Mouse (Mus musculus) left cerebral cortex, postnatal 14 days (tissue): Measurements from ENCODE around the gene Fat3. TPM values are rescaled to one million over a fixed set of nuclear protein-coding genes. Genes with fewer than 3 reads are reported as not detected.
A peak's percentile ranks its signal among the peaks of the same experiment; 100 is the strongest.

Experiments
- DNase-seq, 2 experiments: peaks; one replicate each; pipeline ENCODE4 v3.0.0; 2021 to 2022; ENCODE audit warnings: low spot score in 2 of 2, mixed read lengths in 1 of 2
- intact Hi-C: fragments of 180-260 bp; cut with DNase I; formaldehyde crosslinking; loops from one replicate; pipeline ENCODE4 v1.15.1; 2025
- total RNA-seq, 2 experiments: library from RNA; stranded (reverse); gene quantifications; 2 replicates each; pipeline ENCODE4 v1.2.3; 2021

Fat3 gene
- total RNA-seq, 2 experiments from 2014 or later: 61.3 to 69.1 TPM

DNA sequence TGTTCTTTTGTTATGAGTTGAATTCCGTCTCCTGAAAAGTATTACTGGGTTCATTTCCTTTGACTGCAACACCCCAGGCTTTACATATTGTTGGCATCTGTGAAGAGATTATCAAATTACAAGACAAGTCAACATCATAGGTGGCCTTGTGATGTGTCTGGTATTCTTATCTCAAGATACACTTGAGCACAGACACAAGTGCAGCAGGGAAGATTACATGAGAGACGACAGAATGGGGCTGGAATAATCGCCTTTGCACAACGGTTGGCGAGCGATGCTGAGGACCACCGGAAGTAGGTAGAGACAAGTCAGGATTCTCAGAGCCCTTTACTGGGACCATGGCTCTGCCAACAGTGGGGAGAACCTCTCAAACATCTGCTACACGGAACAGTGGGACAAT is 158.5 kb downstream of the Fat3 start:
- intact Hi-C loops: no loop called here
- no peak for DNase-seq

DNA sequence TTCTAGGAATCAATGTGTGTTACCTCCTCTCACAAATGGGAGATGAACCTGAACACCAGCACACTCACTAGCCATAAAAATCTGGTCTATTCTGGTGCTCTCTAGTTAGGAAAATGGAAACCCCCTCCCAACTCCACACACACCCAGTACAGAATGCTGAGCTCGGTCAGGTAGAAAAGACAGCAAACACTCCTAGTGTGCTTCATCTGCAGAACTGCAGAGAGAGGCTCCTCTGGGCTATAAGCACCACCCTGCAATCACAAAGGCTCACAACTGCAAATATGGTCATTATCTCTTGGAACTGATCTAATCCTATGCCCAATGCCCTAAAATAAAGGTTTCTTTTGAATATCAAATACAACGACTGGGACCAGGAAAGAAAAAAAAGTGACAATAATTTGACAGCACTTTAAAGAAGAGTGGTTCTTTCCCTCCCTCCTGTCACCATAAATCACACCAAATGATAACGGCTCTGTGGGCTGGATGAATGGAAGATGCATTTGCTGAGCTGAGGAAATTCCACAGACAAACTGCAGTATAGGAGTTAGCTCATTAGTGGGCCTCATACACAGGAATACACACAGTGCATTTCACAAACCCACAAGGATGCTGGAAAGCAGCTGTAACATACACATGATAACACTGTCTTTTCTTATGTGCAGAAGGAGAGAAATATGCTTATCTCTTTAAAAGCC is 170.6 kb downstream of the Fat3 start:
- intact Hi-C loops: no loop called here
- DNase-seq: no peak

DNA sequence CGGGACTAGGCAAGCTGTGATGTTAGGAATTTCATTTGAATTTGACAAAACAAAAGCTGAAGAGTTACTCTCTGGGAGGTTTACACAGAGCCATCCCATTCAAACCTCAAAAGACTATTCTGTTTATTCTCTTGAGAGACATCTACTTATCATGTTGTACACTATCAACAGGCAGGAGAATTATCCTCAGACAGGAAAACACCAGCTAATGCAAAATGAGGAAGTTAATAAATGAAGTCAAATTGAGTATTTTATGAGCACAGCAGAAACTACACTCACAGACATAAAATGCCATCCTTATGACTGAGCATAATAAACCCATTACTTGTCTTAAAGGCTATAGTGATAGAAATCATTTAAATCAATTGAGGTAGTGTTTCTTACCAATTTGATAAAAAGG is 182.1 kb downstream of the Fat3 start:
- intact Hi-C loops: no loop called here
- no peak for DNase-seq

DNA sequence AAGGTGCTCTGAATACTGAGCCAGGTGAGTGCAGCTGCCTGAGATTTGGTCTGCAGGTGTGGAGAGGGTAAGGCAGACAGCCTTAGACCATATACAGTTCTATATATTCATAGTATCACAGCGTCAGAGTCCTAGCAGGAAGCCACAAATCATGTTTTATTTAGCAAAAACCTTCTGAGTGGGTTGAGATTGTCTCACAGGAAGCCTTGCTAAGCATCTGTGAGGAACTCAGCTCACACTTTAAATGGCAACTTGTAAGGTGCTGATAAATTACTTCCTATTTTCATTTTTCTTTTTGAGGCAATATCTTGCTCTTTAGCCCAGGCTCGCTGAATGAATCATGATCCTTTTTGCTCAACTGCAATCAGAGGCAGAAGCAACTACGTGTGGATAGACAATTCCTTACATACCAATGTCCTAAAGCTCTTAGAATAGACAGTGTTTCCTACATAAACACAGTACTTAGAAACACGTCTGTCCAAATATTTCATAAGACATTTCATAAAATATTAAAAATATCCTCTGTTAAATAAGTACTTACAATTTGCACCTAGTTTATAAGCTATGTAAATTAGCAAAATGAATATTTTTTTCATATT is 188.4 kb downstream of the Fat3 start:
- intact Hi-C loops: no loop called here
- DNase-seq: no peak

DNA sequence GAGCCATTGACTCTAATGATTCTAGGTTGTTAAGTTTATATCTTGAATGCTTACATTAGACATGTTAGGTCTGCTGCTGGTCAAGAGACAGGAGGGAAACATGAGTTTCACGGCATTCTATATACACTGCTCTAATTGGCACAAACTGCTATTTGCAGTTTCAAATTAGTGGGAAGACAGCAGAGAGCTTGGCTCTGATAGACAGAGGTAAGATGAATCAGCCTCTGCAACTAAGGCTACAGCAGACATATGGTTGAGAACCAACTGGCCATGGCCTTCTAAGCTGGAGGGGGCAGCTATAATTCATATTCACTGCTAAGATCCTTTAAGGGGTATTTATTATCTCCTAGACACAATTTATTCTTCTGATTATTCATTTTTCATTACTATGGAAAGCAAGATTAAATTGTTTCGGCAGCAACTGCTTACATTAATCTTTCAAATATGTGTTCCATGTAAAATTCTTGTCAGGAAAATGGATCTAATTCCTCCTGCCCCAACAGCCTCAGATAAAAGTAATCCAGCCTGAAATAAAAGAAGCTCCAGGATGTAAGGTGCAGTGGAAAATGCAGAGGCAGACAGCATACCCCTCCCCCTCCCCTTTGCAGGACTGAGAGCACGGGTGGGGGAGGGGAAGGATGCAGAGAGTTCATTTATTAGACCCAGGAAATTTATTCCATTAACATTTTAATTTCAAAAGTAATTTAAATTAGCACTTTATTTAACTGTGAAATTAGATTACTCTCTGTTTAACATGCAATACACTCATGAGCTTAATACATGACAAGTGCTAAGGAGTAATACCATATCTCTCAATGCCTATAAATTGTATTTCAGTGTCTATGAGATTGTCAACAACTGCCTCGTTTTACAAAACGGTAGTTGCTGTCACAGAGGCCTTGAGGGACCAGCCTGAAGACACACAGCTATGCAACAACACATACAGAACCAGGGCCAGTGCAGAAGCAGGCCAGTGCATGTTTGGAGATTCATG is 189.9 kb downstream of the Fat3 start:
- DNase-seq: no peak
- intact Hi-C loops: no loop called here

- DNase-seq: no peak
- intact Hi-C loops: no loop called here
These were observed 190.8 kb downstream of the Fat3 start for GRCm38 (mm10) chr9:16310305-16310704.

DNA sequence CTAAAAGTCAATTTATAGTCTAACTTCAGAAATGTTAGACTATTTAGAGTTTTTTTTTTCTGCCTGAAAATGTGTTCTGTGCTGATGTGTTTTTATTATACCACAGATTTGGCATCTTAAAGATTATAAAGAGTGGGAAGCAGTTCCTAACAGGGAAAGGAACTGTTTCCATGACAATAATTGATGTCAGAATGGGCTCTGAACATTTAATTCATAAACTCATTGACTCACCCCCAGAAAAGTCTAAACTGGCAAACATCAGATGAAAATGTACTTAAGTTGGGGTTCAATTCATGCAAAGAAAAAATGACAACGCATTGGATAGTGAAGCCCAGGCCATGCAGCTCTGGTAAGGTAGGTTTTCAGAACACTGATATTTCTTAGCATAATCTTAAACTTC is 193.3 kb downstream of the Fat3 start:
- no peak for DNase-seq
- intact Hi-C loops: loop anchor here (10.0 kb wide), 1 partner anchor 197 kb away; the partner anchor contains the start of gene Fat3

DNA sequence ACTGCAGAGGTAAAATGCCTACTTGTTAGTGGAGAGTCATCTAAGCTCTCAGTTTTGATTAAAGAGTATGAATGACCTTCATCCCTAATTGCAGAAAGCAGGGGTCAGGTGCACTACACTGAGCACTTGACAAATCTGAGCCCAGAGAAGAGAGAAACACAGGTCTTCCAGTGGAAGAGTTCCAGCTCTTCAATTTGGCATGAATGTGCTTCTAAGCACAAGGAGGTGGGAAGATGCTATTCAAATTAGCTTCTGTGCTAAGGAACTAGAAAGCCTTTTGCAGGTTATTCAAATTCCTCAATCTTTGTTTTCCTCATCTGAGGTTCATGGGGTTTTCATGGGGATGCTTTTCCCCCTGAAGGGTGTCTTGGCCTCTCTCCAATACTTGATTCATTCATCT is 194.9 kb downstream of the Fat3 start:
- DNase-seq: peak in 1 of 2 experiments; percentile 32
- intact Hi-C loops: loop anchor here (10.0 kb wide), 1 partner anchor 199 kb away; the partner anchor contains the start of gene Fat3

DNA sequence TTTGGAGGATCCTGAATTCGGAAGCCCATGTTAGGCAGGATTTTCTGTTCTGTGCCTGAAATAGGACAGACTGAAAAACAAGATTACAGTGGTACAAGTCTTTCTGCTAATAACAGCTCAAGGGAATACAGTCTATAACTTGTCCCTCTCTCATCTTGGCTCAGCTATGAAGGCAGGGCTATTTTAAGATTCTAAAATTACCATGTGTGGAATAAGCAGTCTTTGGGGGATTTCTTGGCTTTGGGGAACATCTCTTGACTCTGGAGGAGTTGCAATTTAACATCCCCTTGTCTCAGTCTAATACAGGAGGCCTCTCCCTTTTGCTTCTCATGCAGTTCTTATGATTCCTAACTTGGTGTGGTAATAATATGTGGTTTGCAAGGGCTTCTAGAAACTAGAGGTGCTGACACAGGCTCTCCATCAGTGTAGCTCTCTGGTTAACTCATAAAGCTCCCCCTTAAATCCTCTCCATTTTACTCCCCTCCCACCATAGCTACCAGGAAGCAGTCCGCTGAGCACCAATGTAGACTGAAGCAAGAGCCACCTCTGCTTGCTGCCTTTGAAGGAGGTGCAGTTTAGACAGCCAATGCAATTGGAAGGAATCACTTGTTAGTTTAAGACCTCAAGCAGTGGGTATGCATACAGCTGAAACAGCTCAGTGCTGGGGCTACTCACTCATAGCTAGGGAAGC is 195.5 kb downstream of the Fat3 start:
- no peak for DNase-seq
- intact Hi-C loops: loop anchor here (10.0 kb wide), 1 partner anchor 199 kb away; the partner anchor contains the start of gene Fat3

DNA sequence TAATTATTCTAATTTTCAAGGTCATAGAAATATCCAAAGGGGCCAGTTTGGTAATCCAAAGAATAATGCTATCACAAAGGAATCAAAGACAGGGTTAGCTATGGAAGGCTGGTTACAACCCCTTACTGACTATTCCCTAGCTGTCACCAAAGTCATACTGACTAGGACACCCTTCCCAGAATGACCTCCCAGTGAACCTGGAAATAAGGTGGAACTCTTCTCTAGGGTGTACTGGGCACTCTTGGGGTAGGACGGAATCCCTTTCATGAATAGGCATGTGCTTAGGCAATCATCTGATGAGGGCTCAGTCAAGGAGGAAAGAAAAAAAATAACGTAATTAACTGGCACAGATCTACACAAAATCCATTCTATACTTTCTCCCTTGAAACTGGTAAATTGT is 196.1 kb downstream of the Fat3 start:
- no peak for DNase-seq
- intact Hi-C loops: loop anchor here (10.0 kb wide), 1 partner anchor 200 kb away; the partner anchor contains the start of gene Fat3

- intact Hi-C loops: loop anchor here (10.0 kb wide), 1 partner anchor 202 kb away; the partner anchor contains the start of gene Fat3
- no peak for DNase-seq
These were observed 198.6 kb downstream of the Fat3 start for GRCm38 (mm10) chr9:16302484-16302883.

GRCm38 (mm10) chr9:16297935-16298334 is 203.2 kb downstream of the Fat3 start:
- intact Hi-C loops: no loop called here
- DNase-seq: no peak

DNA sequence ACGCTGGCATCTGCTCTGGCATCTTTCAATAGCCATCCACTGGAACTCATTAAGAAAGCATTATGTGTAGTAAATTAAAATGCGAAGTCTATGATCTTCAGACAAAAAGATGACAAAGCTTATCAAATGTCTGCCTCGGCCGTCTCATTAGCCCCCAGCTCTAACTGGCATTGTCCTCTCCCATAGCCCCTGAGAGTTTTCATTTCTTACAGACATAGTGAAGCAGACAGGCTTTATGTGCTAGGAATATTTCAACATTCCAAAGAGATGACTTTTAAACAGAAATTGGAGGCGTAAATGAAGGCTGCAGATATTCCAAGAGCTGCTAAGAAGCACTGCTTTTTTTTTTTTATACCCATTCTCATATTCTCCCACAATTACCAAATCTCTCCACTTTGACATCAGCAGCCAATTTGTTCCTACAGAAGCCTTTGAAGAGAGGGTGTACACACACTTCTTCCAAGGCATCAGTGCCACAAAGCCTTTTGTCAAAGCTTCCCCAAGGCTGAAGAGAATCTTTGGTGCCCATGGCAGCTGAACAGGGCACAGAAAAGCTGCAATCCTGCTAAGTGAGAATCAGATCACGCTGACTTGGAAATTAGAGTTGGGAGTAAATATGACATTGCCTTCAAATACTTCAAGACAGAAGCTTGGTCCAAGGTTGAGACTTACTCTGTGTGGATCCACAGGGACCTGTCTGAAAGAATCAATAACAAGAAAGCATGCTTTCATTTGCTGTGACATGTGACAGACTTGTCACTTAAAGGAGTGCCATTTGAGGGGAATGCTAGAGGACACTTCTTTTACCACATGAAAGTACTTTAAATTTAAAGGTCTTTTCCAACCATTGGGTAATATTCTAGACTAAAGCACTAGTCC is 206.9 kb downstream of the Fat3 start:
- no peak for DNase-seq
- intact Hi-C loops: no loop called here

DNA sequence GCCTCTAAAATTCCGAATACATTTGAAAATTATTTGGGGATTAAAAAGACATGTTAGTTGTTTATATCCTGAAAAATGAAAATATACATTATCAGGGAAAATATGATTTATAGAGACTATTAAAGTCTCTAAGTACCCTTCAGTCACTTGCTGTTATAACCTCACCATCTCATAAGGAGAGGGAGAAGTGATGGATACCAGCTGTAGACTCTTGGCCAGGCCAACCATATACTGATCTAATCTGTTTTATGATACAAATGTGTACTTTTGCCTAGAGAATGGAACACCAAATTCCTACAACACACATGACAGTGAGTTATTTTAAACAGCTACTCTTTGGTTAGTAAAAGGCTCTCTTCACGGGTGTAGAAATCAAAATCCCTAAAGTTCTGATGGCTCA is 208.6 kb downstream of the Fat3 start:
- intact Hi-C loops: no loop called here
- DNase-seq: no peak

- intact Hi-C loops: no loop called here
- no peak for DNase-seq
These were observed 210.2 kb downstream of the Fat3 start for GRCm38 (mm10) chr9:16290911-16291310.

DNA sequence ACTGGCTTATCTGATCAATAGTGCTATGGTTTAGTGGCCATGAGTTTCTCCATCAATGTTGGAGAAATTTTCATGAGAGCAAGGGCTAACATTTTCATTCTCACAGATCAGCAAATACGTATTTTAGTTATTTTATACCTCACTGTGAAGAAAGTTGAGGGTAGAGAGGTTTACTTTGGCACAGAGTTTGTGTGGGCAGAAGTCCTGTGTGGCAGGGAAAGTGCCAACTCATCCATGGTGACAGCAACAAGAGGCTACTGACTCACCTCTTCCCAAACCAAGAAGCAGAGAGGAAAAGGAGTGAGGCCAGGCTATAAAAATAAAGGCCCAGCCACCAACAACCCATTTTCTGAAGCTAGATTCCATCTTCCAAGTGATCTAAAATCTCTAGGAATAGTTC is 218.1 kb downstream of the Fat3 start:
- intact Hi-C loops: no loop called here
- no peak for DNase-seq

DNA sequence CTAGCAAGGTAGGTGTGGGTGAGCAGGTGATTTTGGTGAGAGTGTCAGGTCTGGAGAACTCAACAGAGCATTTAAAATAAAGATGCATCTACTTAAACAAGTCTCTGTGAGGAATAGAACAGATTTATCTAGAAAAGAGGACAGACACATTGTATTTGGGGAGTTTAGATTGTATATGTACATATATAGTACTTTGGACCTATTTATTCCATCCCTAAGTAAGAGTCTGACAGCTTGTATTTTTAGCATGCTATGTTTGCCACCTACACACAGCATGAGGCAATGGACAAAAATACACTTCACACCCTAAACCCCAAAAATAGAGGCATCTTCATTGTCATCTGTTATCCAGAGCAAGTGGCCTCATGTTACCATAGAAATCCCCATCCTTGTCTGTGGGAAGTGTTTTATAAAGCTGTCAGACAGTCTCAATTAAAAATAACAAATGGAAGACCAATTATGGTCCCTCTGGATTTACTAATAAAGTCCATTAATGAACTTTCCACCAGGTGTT is 218.7 kb downstream of the Fat3 start:
- DNase-seq: peak; percentile 37 to 71
- intact Hi-C loops: no loop called here

DNA sequence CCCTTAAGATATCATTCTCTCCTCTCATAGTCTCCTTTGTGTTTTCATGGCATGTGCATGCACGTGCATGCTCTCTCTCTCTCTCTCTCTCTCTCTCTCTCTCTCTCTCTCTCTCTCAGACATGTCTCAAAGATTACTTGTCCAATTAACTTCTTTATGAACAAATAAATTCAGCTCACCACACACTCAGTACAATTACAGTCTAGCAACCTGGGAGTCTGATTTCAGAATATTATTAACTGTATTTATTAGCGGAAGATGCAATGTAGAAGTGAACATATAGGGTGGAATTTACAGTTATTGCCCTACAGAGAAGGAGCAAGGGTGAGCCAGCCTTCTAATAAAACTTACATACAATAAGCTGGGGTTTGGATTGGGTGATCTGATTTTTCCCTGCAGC is 225.5 kb downstream of the Fat3 start:
- intact Hi-C loops: no loop called here

More for the DNA sequence above, 225.5 kb downstream of the Fat3 start:
- no peak for DNase-seq
